Mouse (Mus musculus) G1E-ER4 (cell line): Measurements from ENCODE around the gene Ubox5. TPM values are rescaled to one million over a fixed set of nuclear protein-coding genes. Genes with fewer than 3 reads are reported as not detected.

ENCODE experiments used
- GATA1 ChIP-seq: IDR thresholded peaks from one replicate; pipeline ENCODE4 v1.8.0; 2012; ENCODE audit warnings: low read length, inconsistent platforms
- polyA plus RNA-seq: library from polyadenylated mRNA; stranded (reverse); fragments of >175 nt; gene quantifications from 2 replicates; pipeline ENCODE4 v1.2.3, GENCODE M21; 2012

Ubox5 gene
- 2.7 and 3.5 TPM in 2 replicates for polyA plus RNA-seq

GRCm38 (mm10) chr2:130629839-130630203 lies at the start of gene Ubox5, which contains the start of gene Fastkd5:
Gene Ubox5, minus strand, starts transcription at chr2:130630038.
Gene Fastkd5, minus strand, starts transcription at chr2:130630027.
- TF ChIP-seq GATA1 = no peak

GRCm38 (mm10) chr2:130679154-130679553 lies 49.3 kb upstream of the Ubox5 start:
- no peak for TF ChIP-seq GATA1

GRCm38 (mm10) chr2:130677211-130677610 lies 47.4 kb upstream of the Ubox5 start:
- no peak for TF ChIP-seq GATA1

GRCm38 (mm10) chr2:130667559-130667958 lies 37.7 kb upstream of the Ubox5 start, which contains the start of gene Itpa:
Gene Itpa, plus strand, starts transcription at chr2:130667610.
- TF ChIP-seq GATA1 = no peak

- TF ChIP-seq GATA1 = no peak
Measured at GRCm38 (mm10) chr2:130664102-130664701, 34.4 kb upstream of the Ubox5 start, which contains the start of gene Ddrgk1. Gene Ddrgk1, minus strand, starts transcription at chr2:130664659.

- no peak for TF ChIP-seq GATA1
Measured at GRCm38 (mm10) chr2:130663342-130663741, 33.5 kb upstream of the Ubox5 start.

GRCm38 (mm10) chr2:130658530-130658929 lies 28.7 kb upstream of the Ubox5 start:
- TF ChIP-seq GATA1 = no peak

- no peak for TF ChIP-seq GATA1
Measured at GRCm38 (mm10) chr2:130657541-130657940, 27.7 kb upstream of the Ubox5 start.

- no peak for TF ChIP-seq GATA1
Measured at GRCm38 (mm10) chr2:130656536-130656935, 26.7 kb upstream of the Ubox5 start.

- TF ChIP-seq GATA1 = no peak
Measured at GRCm38 (mm10) chr2:130655660-130656339, 26.0 kb upstream of the Ubox5 start.

GRCm38 (mm10) chr2:130653760-130654159 lies 23.9 kb upstream of the Ubox5 start:
- TF ChIP-seq GATA1 = no peak

GRCm38 (mm10) chr2:130653303-130653702 lies 23.5 kb upstream of the Ubox5 start:
- no peak for TF ChIP-seq GATA1

GRCm38 (mm10) chr2:130645198-130645597 lies 15.4 kb upstream of the Ubox5 start:
- TF ChIP-seq GATA1 = no peak

- TF ChIP-seq GATA1 = no peak
Measured at GRCm38 (mm10) chr2:130642684-130643369, 13.0 kb upstream of the Ubox5 start, which contains the start of gene Lzts3. Gene Lzts3, minus strand, starts transcription at chr2:130642803.

GRCm38 (mm10) chr2:130642197-130642660 lies 12.4 kb upstream of the Ubox5 start:
- TF ChIP-seq GATA1 = no peak

GRCm38 (mm10) chr2:130641351-130642025 lies 11.7 kb upstream of the Ubox5 start:
- no peak for TF ChIP-seq GATA1
